Mouse (Mus musculus): ENCODE results near the gene BC029722.

Gene BC029722

GRCm38 (mm10) chr2:155819449-155820251, 424 bp upstream of the BC029722 start:
- in situ Hi-C loops (cut with MseI, MboI): no loop called here

- in situ Hi-C loops (cut with MseI, MboI): no loop called here
Measured at GRCm38 (mm10) chr2:155818596-155819391, 432 bp downstream of the BC029722 start.

DNA sequence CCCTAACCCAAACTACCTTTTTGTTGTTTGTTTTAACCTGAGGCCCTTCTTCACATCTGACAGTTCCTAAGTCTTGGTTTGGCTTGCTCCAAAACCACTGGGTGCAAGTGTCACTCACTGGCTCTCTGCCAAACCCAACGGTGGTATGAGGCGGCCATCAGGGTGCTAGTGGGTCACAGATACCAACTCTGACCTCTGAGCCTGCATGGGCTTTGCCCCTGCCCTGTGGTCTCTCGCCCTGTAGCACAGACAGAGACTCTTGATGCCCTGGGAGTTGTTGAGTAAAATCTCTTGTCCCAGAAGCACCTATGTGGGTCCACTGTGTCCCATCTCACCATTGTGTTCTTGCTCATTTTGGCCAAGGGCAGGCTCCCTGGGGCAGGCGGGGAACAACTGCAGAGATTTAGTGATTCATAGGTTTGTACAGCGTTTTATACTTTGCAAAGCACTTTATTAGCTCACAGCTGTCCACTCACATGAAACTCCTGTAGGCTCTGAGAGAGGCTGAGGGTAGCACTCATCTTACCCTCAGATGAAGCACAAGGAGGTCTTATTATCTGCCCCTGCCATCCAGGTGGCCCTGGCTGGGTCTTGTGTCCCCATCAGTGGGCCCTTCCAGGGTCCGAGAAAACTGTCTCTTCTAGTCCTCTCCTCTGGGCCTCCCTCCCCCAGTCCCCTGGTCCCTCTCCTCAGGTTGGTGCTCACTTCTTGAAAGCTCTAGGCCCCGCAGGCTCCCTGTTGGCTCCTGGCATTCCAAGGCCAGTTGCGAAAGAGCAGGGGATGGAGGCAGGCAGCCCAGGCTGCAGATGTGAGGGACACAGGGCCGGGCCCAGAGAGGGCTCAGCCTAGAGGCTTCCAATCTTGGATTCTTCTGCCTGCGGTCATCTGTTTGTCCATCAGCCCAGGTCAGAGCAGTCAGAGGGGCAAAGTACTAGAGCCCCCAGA, 1.7 kb downstream of the BC029722 start:
- in situ Hi-C loops (cut with MseI, MboI): no loop called here

- in situ Hi-C loops (cut with MseI, MboI): no loop called here
Measured at GRCm38 (mm10) chr2:155816179-155816578, 3.0 kb downstream of the BC029722 start.

DNA sequence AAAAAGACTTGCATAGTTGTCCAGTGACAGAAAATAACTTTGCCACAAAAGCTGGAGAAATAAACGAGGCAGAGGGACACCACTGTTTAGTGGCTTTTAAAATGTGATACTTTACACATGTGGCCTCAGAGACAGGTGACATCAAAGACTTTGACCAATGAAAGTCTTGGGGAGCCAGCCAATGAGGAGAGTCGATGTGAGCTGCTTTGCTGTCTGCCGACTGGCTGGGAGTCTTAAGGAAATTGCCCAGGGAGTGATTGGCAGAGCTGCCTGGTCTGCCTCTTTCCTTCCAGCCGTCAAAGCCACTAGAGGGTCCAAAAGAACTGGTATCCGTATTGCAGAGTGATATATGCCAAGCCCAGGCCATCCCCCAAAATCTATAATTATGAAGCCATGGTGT, 4.4 kb downstream of the BC029722 start:
- in situ Hi-C loops (cut with MseI, MboI): no loop called here

- in situ Hi-C loops (cut with MseI, MboI): no loop called here
Measured at GRCm38 (mm10) chr2:155812637-155813036, 6.6 kb downstream of the BC029722 start.

GRCm38 (mm10) chr2:155811821-155812396, 7.3 kb downstream of the BC029722 start:
- in situ Hi-C loops (cut with MseI, MboI): no loop called here

GRCm38 (mm10) chr2:155809620-155810019, 9.6 kb downstream of the BC029722 start:
- in situ Hi-C loops (cut with MseI, MboI): no loop called here

GRCm38 (mm10) chr2:155807408-155807807, 11.8 kb downstream of the BC029722 start:
- in situ Hi-C loops (cut with MseI, MboI): no loop called here

DNA sequence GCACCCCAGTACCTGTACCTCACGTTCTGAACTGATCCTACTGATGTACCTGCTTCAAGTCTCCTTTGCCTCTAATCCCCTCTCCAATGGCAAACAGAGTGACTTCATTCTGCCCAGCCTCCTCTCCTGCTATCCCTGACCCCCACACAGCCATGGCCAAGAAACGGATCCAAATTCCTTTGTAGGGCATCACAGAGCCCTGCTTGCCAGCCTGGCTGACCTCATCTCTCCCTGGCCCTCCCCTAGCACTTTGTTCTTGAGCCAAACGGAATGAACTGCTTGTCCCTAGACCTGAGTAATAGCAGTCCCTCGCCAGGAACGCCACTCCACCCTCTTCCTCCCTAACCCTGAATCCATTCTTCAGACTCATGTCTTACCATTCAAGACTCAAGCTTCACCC, 12.7 kb downstream of the BC029722 start:
- in situ Hi-C loops (cut with MseI, MboI): no loop called here

GRCm38 (mm10) chr2:155805925-155806255, 13.3 kb downstream of the BC029722 start:
- in situ Hi-C loops (cut with MseI, MboI): no loop called here

DNA sequence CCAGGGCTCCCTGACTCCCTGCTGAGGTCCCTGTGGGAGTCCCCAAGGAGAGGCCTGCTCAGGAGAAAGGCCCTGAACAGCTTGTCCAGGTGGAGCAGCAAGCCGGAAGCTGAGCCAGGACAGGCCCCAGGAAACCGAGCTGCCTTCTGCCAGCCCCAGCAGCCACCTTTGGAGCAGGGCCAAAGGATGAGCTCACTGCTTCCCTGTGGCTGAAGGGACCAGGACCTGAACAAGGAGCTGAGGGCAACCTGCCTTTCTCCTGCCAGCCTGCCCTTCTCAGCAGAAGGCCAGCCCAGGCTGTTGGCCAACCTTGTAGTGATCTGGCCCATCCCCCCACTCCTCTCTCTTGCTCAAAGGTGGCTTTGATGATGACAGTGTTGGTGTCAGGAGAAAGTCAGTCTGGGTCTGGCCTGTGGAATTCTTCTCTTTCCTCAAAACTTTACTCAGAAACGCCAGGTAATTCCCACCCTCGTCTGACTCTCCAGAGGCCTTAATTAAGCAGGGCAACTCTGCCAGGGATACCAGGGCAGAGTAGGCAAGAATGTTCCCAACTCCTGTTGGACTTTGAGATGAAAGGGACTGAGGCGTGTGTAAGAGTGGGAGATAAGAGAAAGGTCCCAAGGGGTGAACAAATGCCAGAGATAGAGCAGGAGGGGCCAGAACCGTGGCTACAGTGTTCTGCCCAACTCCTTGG, 13.8 kb downstream of the BC029722 start:
- in situ Hi-C loops (cut with MseI, MboI): no loop called here

GRCm38 (mm10) chr2:155804053-155804452, 15.2 kb downstream of the BC029722 start:
- in situ Hi-C loops (cut with MseI, MboI): no loop called here

DNA sequence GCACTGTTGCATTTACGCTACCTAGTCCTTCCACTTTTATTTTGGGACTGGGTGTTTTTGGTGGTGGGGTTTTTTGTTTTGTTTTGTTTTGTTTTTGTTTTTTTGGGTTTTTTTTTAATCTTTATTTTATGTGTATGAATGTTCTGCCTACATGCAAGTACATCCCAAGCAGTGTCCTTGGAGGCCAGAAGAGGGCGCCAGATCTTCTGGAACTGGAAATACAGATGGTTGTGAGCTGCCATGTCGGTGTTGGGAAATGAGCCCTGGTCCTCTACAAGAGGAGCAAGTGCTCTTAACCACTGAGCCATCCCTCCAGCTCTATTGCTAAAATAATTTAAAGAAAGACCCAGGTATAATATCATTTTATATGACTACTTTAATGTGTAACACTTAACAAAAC, 16.5 kb downstream of the BC029722 start:
- in situ Hi-C loops (cut with MseI, MboI): no loop called here

DNA sequence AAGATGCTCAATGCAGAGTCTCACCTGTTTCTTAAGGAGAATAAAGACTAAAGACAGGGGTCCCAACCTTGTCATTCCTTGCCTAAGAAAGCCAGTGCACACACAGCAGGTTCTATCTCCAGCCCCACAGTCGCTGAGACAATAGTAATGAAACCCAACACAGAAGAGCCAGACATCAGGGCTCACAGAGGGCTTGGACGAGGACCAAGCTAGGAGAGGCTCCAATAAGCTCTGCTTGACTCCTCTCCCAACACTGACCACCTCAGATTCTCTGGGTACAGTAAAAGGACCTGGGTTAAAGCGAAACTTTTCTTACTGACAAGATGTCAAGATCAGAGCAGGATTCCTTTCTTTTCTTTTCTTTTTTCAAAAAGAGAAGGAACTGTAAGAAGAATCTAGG, 20.6 kb downstream of the BC029722 start:
- in situ Hi-C loops (cut with MseI, MboI): no loop called here

GRCm38 (mm10) chr2:155794674-155795445, 24.4 kb downstream of the BC029722 start:
- in situ Hi-C loops (cut with MseI, MboI): no loop called here

- in situ Hi-C loops (cut with MseI, MboI): no loop called here
Measured at GRCm38 (mm10) chr2:155792899-155793298, 26.3 kb downstream of the BC029722 start.

DNA sequence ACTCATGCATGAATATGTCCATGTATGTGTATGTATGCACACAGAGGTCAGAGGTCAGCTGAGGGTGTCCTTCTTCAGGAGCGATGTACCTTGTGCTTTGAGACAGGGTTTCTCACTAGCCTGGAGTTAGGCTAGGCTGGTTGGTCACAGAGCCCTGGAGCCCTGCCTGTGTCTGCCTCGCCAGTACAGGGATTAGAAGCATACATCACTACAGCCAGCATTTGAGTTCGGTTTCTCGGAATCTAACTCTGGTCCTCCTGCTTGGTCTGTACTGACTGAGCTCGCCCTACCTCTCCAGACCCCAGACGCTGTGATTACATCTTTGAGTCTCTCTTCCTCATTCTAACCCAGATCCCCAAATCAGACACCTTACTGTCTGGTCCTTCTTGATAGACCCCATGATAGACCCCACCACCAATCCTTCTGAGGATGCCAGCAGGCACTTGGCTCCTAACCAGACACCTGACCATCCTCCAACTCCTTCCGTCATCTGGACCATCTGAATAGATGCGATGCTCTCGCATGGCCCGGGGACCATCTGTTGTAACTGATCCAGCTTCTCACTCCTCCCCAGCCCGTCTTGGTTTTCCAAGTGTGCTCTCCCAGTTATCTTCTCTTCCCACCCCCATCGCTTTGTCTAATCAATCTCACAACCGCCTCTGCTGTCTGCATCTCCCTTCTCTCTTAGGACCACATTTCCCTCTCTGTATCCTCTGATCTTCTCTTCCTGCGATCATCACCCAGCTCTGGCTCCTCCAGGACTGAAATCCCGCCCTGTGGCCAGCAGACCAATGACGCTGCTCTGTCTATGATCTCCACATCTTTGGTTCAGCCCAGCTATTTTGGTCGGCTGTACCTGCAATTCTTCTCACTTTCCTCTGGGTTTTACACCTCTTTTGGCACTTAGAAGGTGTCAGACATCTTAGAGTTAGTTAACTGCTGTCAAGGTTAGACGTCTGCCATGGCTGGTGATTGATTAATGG, 31.0 kb downstream of the BC029722 start:
- in situ Hi-C loops (cut with MseI, MboI): no loop called here

GRCm38 (mm10) chr2:155786905-155787304, 32.3 kb downstream of the BC029722 start:
- in situ Hi-C loops (cut with MseI, MboI): no loop called here

All from mouse trophoblast stem cell (cell line).